Mouse (Mus musculus): ENCODE data around the gene Pitx3. TPM values are rescaled to one million over a fixed set of nuclear protein-coding genes. Genes with fewer than 3 reads are reported as not detected.

The Pitx3 gene
- polyA plus RNA-seq, 1 experiment from 2014 or later = 3.6 TPM

GRCm38 (mm10) chr19:46124651-46125050 lies 23.5 kb downstream of the Pitx3 start:
- no peaks in the 10 kb centered on the region for H3K27me3 ChIP-seq (ENCODE audit: control insufficient read depth, insufficient read depth, low read length)
- H3K9ac ChIP-seq (replicated peaks; ENCODE audit: low read length) = no peak overlapping the region
- no peaks in the 10 kb centered on the region for H3K9me3 ChIP-seq (ENCODE audit: control insufficient read depth, low read length)
- ATAC-seq (ENCODE audit: low FRiP score, low TSS enrichment) = no peak
- H3K36me3 ChIP-seq (ENCODE audit: control insufficient read depth, insufficient read depth, low read length) = no peaks in the 10 kb centered on the region
- no peak overlapping the region for H3K27ac ChIP-seq (replicated peaks; ENCODE audit: low read depth, low read length)
- no peak overlapping the region for H3K4me3 ChIP-seq (replicated peaks; ENCODE audit: low read depth, low read length)
- no peak for DNase-seq
- H3K4me2 ChIP-seq (ENCODE audit: low read length) = no peak overlapping the region
- H3K4me1 ChIP-seq (ENCODE audit: control insufficient read depth, insufficient read depth, low read length) = no peaks in the 10 kb centered on the region

- DNase-seq = no peak
- Histone ChIP-seq H3K9ac (replicated peaks; ENCODE audit: low read length) (no peak overlapping the region), H3K27me3 (ENCODE audit: control insufficient read depth, insufficient read depth, low read length) (no peaks in the 10 kb centered on the region), H3K4me2 (ENCODE audit: low read length) (no peak overlapping the region), H3K27ac (replicated peaks; ENCODE audit: low read depth, low read length) (no peak overlapping the region), H3K4me1 (ENCODE audit: control insufficient read depth, insufficient read depth, low read length) (no peaks in the 10 kb centered on the region), H3K4me3 (replicated peaks; ENCODE audit: low read depth, low read length) (no peak overlapping the region), H3K36me3 (ENCODE audit: control insufficient read depth, insufficient read depth, low read length) (no peaks in the 10 kb centered on the region), H3K9me3 (ENCODE audit: control insufficient read depth, low read length) (no peaks in the 10 kb centered on the region)
- 86% methylated on average over 3 of the region's 3 CpGs for WGBS
- ATAC-seq (ENCODE audit: low FRiP score, low TSS enrichment) = no peak
Measured at GRCm38 (mm10) chr19:46123876-46124275, 24.2 kb downstream of the Pitx3 start.

DNA sequence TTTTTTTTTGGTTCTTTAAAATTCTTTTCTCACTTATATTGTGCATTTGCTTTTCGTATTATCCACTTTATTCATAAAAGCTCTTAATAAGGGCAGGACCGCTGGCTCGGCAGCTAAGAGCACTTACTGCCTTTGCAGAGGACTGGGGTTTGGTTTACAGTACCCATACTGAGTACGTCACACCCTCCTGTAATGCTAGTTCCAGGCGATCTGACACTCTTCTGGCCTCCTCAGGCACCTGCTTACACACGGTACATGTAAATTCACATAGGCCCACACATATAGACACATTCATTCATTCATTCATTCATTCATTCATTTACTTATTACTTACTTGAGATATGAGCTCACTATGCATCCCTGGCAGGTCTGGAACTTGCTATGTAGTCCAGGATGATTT lies 27.3 kb downstream of the Pitx3 start:
- no peak for ATAC-seq (ENCODE audit: low FRiP score, low TSS enrichment)
- no peaks in the 10 kb centered on the region for H3K36me3 ChIP-seq (ENCODE audit: control insufficient read depth, insufficient read depth, low read length)
- no peak overlapping the region for H3K9ac ChIP-seq (replicated peaks; ENCODE audit: low read length)
- WGBS = 85% methylated on average over 6 of the region's 6 CpGs
- no peak overlapping the region for H3K4me3 ChIP-seq (replicated peaks; ENCODE audit: low read depth, low read length)
- no peak overlapping the region for H3K27ac ChIP-seq (replicated peaks; ENCODE audit: low read depth, low read length)
- no peaks in the 10 kb centered on the region for H3K4me1 ChIP-seq (ENCODE audit: control insufficient read depth, insufficient read depth, low read length)
- no peaks in the 10 kb centered on the region for H3K9me3 ChIP-seq (ENCODE audit: control insufficient read depth, low read length)
- DNase-seq = no peak
- H3K4me2 ChIP-seq (ENCODE audit: low read length) = no peak overlapping the region
- no peaks in the 10 kb centered on the region for H3K27me3 ChIP-seq (ENCODE audit: control insufficient read depth, insufficient read depth, low read length)

DNA sequence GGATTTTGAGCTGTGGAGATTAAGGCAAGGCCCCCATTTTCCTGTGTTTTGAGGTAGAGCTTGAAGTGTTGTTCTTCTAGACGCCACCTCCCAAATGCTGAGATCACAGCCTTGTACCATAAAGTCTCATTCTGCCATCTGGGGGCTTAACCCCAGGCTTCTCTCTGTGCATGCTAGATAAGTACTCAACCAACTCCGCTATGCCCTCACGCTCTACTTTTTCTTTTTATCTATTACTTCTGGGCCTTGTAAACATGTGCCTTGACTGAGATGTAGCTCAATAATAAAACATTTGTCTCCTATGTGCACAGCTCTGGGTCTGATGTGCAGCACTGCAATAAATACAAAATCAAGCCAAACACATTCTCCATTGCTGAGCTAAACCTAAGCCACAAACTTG lies 28.7 kb downstream of the Pitx3 start:
- Histone ChIP-seq H3K27ac (replicated peaks; ENCODE audit: low read depth, low read length) (no peak overlapping the region), H3K4me1 (ENCODE audit: control insufficient read depth, insufficient read depth, low read length) (no peaks in the 10 kb centered on the region), H3K9me3 (ENCODE audit: control insufficient read depth, low read length) (no peaks in the 10 kb centered on the region), H3K4me2 (ENCODE audit: low read length) (no peak overlapping the region), H3K4me3 (replicated peaks; ENCODE audit: low read depth, low read length) (no peak overlapping the region), H3K27me3 (ENCODE audit: control insufficient read depth, insufficient read depth, low read length) (no peaks in the 10 kb centered on the region), H3K36me3 (ENCODE audit: control insufficient read depth, insufficient read depth, low read length) (no peaks in the 10 kb centered on the region), H3K9ac (replicated peaks; ENCODE audit: low read length) (no peak overlapping the region)
- 90% methylated on average over 3 of the region's 3 CpGs for WGBS
- ATAC-seq (ENCODE audit: low FRiP score, low TSS enrichment) (no peak), DNase-seq (no peak)

GRCm38 (mm10) chr19:46114617-46115016 lies 33.5 kb downstream of the Pitx3 start:
- Histone ChIP-seq H3K9ac (replicated peaks; ENCODE audit: low read length) (no peak overlapping the region), H3K9me3 (ENCODE audit: control insufficient read depth, low read length) (no peaks in the 10 kb centered on the region), H3K36me3 (ENCODE audit: control insufficient read depth, insufficient read depth, low read length) (no peaks in the 10 kb centered on the region), H3K4me2 (ENCODE audit: low read length) (no peak overlapping the region), H3K4me3 (replicated peaks; ENCODE audit: low read depth, low read length) (no peak overlapping the region), H3K27me3 (ENCODE audit: control insufficient read depth, insufficient read depth, low read length) (no peaks in the 10 kb centered on the region), H3K27ac (replicated peaks; ENCODE audit: low read depth, low read length) (no peak overlapping the region), H3K4me1 (ENCODE audit: control insufficient read depth, insufficient read depth, low read length) (no peaks in the 10 kb centered on the region)
- WGBS = 62% methylated on average over 4 of the region's 4 CpGs
- no peak for DNase-seq
- no peak for ATAC-seq (ENCODE audit: low FRiP score, low TSS enrichment)

DNA sequence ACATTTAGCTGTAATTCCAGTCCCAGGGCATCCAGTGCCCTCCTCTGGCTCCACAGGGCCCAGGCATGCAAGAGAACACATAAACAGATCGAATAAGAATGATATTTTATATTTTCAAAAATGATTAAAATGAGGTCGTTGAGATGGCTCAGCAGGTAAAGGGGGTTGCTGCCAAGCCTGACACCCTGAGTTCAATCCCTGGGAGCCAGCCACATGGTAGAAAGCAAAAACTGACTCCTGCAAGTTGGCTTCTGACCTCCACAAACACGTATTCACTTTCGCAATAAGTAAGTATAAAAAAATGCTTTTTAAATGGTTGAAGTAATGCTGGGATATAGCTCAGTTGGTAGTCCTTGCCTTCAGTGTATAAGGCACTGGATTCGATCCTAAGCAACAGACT lies 37.3 kb downstream of the Pitx3 start:
- H3K4me2 ChIP-seq (ENCODE audit: low read length) = no peak overlapping the region
- 91% methylated on average over 5 of the region's 5 CpGs for WGBS
- ATAC-seq (ENCODE audit: low FRiP score, low TSS enrichment) = no peak
- H3K27ac ChIP-seq (replicated peaks; ENCODE audit: low read depth, low read length) = no peak overlapping the region
- H3K9ac ChIP-seq (replicated peaks; ENCODE audit: low read length) = no peak overlapping the region
- no peak for DNase-seq
- no peak overlapping the region for H3K4me3 ChIP-seq (replicated peaks; ENCODE audit: low read depth, low read length)
- H3K4me1 ChIP-seq (ENCODE audit: control insufficient read depth, insufficient read depth, low read length) = no peaks in the 10 kb centered on the region
- no peaks in the 10 kb centered on the region for H3K9me3 ChIP-seq (ENCODE audit: control insufficient read depth, low read length)
- H3K36me3 ChIP-seq (ENCODE audit: control insufficient read depth, insufficient read depth, low read length) = no peaks in the 10 kb centered on the region
- no peaks in the 10 kb centered on the region for H3K27me3 ChIP-seq (ENCODE audit: control insufficient read depth, insufficient read depth, low read length)

DNA sequence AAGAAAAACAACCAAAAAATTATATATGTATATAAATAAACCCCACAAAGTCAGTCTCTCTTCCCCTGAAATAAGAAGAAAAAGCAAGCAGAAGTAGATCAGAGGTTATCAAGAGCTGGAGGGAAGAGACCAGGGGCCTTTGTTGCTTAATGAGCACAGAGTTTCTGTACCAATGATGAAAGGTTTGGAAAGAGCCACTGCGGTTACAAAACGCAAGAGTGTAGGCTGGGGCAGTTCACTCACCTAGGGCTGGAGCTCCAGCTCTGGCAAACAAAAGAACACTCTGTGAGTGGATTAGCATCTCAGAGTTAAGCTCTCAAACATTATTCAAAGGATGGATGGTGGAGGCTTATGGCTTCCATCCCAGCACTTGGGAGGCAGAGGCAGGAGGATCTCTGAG lies 37.9 kb downstream of the Pitx3 start:
- Histone ChIP-seq H3K9ac (replicated peaks; ENCODE audit: low read length) (no peak overlapping the region), H3K27me3 (ENCODE audit: control insufficient read depth, insufficient read depth, low read length) (no peaks in the 10 kb centered on the region), H3K36me3 (ENCODE audit: control insufficient read depth, insufficient read depth, low read length) (no peaks in the 10 kb centered on the region), H3K4me3 (replicated peaks; ENCODE audit: low read depth, low read length) (no peak overlapping the region), H3K4me1 (ENCODE audit: control insufficient read depth, insufficient read depth, low read length) (no peaks in the 10 kb centered on the region), H3K9me3 (ENCODE audit: control insufficient read depth, low read length) (no peaks in the 10 kb centered on the region), H3K27ac (replicated peaks; ENCODE audit: low read depth, low read length) (no peak overlapping the region), H3K4me2 (ENCODE audit: low read length) (no peak overlapping the region)
- no peak for DNase-seq
- ATAC-seq (ENCODE audit: low FRiP score, low TSS enrichment) = no peak
- 70% methylated on average over 2 of the region's 2 CpGs for WGBS

- no peaks in the 10 kb centered on the region for H3K36me3 ChIP-seq (ENCODE audit: control insufficient read depth, insufficient read depth, low read length)
- H3K27ac ChIP-seq (replicated peaks; ENCODE audit: low read depth, low read length) = no peak overlapping the region
Measured at GRCm38 (mm10) chr19:46104187-46104557, 44.0 kb downstream of the Pitx3 start.

DNA sequence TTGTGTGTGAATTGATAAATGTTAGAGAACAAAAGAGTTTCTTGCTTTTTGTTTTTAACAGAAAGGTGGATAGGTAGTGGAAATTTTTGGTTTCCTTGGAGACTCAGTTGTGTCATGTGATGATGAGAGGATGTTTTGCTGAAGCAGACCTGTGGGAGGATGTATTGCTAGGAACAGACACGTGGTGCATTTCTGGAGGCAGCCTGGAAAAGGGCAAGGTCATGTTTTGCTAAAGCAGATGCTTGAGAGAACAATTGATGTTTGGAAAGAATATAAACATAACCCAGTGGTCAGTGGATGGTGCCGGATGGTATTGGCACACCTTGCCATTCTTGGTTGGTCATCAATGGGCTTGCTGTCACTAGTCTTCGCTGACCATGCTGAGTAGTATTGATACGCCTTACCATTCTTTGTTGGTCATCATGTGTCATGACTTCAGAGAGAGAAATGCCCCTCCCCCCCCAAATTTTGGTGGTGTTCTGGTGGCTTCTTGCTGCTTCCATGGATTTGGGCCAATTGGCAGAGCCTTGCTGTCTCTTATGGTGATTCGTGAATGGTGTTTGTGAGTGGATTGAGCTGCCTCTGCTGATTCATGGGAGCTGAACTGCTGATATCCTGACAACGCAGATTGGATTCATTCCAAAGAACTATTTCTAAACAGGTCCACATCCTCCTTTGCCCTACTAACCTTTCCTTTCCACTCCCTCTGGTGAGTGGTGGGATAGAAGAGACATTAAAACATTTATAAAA lies 44.5 kb downstream of the Pitx3 start:
- Histone ChIP-seq H3K9ac (replicated peaks; ENCODE audit: low read length) (no peak overlapping the region), H3K9me3 (ENCODE audit: control insufficient read depth, low read length) (no peaks in the 10 kb centered on the region), H3K4me1 (ENCODE audit: control insufficient read depth, insufficient read depth, low read length) (no peaks in the 10 kb centered on the region), H3K4me3 (replicated peaks; ENCODE audit: low read depth, low read length) (no peak overlapping the region), H3K27ac (replicated peaks; ENCODE audit: low read depth, low read length) (no peak overlapping the region), H3K27me3 (ENCODE audit: control insufficient read depth, insufficient read depth, low read length) (no peaks in the 10 kb centered on the region), H3K36me3 (ENCODE audit: control insufficient read depth, insufficient read depth, low read length) (no peaks in the 10 kb centered on the region), H3K4me2 (ENCODE audit: low read length) (no peak overlapping the region)
- WGBS = 91% methylated on average over 5 of the region's 6 CpGs
- no peak for ATAC-seq (ENCODE audit: low FRiP score, low TSS enrichment)
- no peak for DNase-seq

More at GRCm38 (mm10) chr19:46104187-46104557, 44.0 kb downstream of the Pitx3 start:
- Histone ChIP-seq H3K4me2 (ENCODE audit: low read length) (no peak overlapping the region), H3K27me3 (ENCODE audit: control insufficient read depth, insufficient read depth, low read length) (no peaks in the 10 kb centered on the region), H3K9ac (replicated peaks; ENCODE audit: low read length) (no peak overlapping the region), H3K4me3 (replicated peaks; ENCODE audit: low read depth, low read length) (no peak overlapping the region), H3K4me1 (ENCODE audit: control insufficient read depth, insufficient read depth, low read length) (no peaks in the 10 kb centered on the region), H3K9me3 (ENCODE audit: control insufficient read depth, low read length) (no peaks in the 10 kb centered on the region)
- no peak for DNase-seq
- 78% methylated on average over 2 of the region's 2 CpGs for WGBS
- no peak for ATAC-seq (ENCODE audit: low FRiP score, low TSS enrichment)

Measured in midbrain, embryonic 14.5 days (tissue).